Mouse (Mus musculus) cerebellum, adult 8-10 months (tissue): ENCODE measurements at regions not wholly inside any gene's neighbourhood (a gene's known extent, or its start where the extent isn't known, plus 50 kb on each side); places are given as distances from the start of the nearest gene placed in this dataset.

ENCODE experiments used
- DNase-seq: peaks from one replicate; pipeline ENCODE4 v3.0.0; 2022

DNA sequence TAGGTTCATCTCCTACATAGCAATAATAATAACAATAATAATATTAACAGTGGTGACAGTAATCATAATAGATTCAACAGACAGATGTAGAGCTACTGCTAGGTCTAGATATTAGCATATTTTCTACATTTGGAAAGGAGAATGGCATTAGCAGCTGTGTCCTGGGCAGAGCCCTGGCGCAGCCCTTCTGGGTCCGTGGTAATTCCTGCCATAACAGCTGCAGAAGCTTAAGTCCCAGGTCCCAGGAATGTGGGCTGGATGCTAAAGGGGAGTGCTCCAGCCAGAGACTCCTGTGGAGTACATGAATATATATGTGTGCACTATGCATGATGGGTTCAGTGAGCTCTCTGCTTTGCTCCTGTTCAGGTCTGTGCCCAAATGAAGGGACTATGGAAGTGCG is 262.7 kb upstream of the Hs6st1 start:
- DNase-seq = no peak

DNA sequence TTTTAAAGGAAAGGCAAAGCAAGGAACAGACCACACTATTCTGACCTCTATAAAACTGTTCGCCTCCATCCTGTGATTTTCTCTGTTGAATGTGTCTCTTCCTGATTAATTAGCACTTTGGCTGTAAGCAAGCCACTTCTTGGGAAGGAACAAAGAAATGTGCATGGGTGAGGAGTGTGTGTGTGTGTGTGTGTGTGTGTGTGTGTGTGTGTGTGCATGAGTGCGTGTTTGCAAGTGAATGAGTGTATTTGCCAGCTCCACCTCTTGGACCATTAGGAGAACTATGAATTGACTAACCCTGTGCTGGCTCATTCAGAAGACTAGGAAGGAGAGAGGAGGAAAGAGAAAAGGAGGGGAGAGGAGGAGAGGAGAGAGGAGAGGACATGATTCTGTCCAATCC is 261.9 kb upstream of the Hs6st1 start:
- DNase-seq = no peak

DNA sequence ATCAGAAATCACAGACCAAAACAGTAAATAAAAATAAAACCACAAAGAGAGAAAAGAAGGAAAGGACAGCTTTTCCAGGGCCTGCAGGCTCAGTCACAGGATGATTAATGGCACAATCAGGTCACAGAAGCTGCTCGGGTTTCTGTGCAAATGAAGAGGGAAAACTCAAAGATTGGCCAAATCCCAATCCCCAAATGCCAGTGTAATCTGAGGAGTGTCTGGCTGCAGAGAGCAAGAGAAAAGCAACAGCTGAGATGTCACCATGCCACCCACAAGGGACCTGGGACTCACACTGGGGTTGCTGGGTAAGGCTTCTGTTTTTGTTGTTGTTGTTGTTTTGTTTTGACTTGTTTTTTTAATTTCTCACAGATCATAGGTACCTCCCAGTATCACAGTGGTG is 261.5 kb upstream of the Hs6st1 start:
- no peak for DNase-seq

DNA sequence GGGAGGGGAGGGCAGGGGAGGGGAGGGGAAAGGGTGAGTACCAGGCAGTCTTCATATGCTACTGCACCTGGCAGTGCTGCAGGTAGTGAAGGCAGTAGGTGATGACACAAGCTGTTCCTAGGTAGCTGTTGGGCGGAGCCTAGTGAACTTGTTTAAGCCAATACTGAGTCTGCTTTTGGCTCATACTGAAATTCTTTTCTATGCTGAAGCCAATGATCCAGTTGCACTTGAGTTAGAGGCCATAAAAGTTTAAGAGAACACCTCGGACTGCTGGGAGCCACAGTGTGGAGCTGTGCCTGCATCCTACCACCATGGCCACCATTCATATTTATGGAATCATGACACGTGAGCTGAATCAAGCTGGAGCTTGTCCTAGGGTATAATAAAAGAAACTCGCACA is 259.3 kb upstream of the Hs6st1 start:
- DNase-seq = no peak

DNA sequence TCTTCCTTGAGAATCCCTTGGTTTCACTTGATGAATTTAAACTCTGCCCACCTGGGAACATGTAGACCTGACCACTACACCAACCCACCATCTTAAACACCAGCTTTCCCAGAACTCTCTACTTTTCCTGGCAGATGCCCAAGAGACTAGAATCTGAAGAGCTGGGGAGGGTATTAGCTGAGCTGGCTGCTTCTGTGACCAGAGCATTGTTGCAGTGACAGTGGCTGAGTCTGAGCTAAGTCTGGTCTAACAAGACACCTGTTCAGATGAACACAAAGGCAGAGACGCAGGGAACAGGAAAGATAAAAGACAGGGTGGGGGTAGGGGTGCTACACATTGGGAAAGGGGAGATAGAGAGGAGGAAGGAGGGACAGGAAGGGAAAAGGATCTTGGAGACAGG is 258.9 kb upstream of the Hs6st1 start:
- no peak for DNase-seq

DNA sequence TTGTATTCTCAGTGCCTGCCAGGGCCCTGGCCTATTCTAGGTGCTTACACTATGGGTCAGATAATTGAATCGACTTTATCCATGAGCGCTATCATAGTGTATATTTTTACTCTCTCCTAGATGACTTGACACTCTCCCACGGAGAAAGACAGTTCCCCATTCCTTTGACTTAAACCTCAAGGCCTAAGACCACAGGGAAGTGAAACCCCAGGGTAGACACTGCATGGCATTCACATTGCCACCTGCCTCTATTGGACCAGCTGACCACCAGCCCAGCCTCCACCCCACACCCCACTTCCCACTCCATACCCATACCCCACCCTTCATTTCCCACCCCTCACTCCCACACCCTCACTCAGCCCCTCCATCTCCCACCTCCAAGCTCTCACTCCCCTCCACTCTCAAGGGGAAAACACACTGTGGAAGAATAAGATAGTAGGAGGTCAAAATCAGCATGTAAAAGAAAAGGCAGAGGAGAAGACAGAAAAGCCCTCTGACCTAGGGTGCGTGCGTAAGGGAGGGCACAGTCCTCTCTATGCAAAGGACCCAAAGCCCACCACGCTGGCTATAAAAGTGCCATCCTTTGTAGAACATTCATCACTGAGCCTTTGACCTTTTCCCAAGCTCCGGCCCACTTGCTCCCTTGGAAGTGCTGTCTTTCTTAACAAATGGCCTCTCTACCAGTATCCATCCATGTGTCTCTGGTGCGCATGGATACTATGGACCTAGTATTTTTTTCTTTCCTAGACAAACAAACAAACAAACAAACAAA is 257.4 kb upstream of the Hs6st1 start:
- DNase-seq = no peak

DNA sequence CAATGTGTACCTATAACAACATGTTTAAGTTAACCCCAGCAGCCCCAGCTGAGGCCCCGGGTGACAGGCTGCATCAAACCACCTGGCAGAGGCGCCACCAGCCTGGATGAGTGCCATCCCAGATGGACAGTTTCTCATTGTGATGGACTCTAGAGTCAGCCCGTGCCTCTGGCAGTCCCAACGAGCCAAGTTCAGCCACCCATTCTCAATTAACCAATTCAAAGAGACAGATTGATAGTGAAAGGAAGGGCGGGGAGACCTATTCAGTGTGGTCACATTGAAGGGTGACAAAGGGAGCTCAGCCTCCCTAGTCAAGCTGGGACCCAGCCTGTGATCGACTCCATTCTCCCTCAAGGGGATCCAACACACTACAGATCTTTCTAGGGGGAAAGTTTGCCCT is 256.8 kb upstream of the Hs6st1 start:
- peak; percentile 22 for DNase-seq

DNA sequence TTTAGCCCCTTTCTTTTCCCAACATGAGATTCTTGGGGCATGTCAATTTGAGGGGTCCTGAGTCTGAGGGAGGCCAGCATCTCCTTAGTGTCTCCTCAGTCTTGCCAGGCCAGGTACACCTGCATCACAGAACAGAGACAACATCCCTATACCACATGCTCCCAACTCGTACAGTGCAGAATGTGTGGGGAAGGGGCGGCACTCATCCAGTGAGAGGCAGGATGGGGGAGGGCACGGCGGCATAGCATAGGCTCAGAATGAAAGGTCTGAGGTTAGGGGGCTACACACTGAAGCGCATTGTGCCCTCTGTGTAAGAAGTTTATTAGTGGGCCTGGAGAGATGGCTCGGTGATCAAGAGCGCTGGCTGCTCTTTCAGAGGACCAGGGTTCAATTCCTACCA is 256.4 kb upstream of the Hs6st1 start:
- no peak for DNase-seq

DNA sequence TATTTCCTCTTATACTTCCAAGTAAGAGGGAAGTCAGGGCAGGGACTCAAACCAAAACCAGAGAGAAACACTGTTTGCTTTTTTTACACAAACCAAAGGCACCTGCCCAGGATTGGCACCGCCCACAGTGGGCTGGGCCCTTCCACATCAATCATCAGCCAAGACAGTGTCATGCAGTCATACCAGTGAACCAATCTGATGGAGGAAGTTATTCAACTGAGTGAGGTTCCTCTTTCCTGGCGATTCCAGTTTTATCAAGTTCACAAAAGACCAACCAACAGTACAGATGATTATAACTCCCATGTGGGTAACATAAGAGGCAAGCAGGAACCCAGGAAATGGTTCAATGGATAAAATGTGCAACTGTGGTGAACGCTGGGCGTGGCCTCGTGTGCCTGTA is 254.6 kb upstream of the Hs6st1 start:
- no peak for DNase-seq

DNA sequence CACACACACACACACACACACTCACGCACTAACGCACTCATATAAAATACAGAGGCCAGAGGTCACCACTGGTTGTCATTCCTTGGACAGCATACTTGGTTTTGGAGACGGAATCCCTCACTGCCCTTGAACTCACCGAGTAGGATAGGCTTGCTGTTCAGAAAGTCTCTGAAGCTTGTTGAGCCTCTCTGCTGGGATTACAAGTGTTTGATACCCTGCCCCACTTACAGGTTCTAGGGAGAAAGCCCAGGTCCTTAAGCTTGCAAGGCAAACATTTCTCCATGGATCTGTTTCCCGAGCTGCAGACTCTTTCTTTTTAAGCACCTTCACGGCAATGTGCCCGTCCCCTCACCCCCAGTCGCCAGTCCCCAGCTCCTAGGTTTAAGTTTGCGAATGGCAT is 254.0 kb upstream of the Hs6st1 start:
- no peak for DNase-seq

DNA sequence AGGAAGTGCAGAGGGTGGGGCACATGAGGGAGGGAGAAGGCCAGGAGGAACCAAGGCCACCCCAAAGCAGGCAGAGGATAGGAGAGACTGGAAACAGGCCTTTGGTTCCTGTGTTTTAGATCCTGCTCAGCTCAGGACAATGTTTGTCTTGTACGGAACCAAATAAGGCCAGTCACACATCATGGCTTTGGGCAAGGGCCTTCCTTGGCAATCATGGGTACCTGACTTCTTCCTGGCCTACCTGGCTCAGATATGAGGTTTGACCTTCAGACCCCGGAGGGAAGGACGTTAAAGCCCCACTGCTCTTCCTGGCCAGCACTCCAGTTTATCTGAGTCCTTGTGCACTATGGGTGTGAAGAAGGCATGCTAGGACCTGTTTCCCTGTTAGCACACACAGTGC is 253.4 kb upstream of the Hs6st1 start:
- no peak for DNase-seq

DNA sequence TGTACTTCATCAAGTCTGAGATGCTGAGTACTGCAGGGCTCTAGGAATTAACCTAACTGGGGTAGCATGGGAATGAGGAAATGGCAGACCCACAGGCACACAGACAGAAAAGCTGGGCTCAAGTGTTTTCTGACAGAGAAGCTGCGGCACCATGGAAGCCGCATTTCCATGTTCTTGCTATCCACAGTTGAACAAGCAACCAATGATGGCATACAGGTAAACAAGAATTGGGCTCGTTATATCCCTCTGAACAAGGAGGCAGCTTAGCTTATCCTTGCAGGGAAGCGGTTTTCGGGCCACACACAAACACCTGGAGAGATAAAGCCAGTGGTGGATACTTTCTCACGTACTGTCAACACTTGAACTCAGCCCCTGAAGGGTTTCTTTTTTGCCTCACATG is 246.4 kb upstream of the Hs6st1 start:
- DNase-seq = no peak

DNA sequence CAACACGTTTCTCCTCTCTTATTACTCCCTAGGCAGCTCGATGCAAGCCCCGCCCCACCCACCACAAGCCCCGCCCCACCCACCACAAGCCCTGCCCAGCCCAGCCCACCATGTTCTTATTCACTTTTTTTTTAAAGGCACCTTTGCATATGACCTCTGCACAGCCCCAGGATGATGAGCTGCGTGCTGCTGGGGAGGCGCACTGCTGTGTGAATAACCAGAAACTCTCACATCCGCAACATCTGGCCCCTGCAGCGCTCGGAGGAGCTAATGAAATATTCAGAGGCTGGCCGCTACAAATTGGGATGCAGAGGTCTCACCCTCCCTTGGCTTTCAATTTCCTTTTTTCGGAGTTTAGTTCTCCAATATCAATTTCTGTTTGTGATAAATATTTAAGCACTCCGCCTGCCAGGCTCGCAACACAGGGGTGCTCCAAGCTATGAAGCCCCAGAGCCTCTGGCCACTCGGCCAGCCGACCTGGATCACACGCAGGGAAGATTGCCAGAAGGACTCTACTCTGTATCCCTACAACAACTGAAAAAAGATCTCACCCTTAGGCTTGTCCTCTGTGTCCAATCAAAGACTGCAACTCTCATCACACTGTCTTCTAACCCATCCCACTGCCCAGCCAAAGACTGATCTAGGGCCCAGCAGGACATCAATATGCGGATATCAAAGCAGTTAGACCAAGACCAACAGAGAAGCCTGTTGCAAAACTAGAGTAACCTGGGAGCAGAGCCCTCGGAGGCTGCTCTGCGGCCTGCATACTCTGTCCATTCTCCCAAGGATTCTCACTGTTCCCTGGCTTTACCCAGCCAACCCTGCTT is 245.6 kb upstream of the Hs6st1 start:
- DNase-seq = no peak

DNA sequence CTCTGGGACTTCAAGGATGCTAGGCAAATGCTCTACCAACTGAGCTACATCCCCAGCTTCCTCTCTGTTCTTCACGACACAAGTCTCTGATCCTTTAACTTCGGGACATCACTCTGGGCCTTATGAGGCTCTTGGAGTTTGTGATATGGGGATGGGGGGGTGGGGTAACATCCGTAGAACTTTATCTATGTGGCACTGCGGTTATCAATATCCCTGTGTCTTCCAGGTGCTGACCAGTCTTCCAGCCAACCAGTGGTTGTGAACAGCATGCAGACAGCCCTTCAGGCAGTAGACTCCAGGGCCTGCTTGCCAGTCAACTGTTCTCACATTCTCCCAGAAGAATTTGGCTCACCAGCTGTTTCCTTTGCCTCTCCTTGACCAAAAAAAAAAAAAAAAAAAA is 244.7 kb upstream of the Hs6st1 start:
- no peak for DNase-seq

DNA sequence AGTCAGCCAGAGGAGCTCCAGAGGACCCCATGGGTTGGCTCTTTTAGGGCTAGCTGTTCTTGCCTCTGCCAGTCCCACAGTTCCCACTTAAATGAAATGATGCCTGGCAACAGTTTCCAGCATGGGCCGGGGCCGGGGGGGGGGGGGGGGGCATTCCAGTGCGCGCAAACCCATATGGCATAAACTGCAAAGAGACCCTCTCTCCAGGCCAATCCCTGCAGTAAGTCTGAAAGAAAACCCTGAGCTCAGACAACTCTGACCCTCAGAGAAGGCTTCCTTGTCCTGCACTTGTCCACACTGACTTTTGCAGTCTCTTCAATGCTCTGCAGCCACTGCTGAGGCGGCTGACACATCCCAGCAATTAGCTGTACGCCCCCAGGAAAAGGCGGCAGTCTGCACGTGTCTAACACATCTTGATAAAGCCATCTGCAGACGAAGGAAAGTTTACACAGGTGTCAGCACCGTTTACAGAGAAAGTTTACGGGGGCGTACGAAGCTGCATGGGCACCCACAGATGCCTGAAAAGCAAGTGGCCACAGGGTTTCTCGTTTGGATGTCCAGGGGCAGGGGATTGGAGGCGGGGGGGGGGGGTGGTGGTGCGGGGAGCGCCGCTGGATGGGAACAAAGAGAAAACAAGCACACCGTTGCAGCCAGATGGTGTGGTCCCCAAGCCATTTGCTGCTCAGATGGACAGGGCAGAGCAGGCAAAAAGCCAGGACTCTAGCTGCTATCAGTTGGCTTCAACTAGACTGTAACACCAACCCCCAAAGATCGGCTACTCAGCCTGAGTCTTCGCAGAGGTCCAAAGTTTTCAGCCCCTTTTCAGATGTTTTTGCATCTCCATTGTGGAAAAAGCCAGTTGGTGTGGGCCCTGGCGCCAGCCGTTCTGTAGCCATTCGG is 244.0 kb upstream of the Hs6st1 start:
- no peak for DNase-seq

DNA sequence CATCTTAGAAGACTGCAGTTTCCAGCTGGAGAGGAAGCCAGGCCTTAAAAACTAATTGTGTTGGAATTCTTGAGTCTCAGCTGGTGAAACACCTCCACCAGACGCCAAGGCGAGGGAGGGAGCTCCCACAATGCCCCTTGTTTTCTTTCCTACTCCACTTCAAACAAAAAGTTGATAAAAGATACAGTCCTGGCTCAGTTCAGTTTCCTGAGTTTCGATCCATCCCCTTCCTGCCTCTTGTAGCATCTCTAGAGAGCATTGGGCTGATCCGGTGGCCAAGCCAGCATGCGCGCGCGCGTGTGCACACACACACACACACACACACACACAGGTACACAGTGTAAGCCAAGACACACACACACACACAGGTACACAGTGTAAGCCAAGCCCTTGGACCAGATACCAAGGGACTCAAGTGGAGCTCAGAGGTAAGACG is 242.7 kb upstream of the Hs6st1 start:
- no peak for DNase-seq

DNA sequence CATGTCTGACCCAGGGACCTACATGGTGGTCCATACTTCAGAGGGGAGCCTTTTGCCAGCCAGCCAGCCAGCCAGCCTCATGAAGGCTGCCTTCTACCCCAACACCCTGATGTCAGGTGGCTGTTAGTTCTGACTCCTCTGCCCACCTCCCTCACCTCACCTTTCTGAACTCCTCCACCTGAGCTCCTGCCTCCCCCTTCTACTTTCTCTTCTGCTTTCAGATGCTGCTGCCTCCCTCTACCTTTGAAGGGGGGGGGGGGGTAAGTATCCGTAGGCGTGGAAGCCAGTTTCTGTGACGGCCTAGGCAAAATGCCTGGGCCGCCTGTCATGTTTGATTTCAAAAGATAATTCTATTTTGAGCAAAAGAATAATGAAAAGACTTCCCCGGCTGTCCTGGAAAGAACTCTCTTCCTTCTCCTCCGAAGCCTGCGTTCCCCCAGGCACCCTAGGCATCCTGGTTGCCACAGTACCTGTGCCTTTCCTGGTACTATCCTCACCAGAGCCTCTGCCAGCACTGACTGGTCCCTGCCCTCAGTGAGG is 241.6 kb upstream of the Hs6st1 start:
- no peak for DNase-seq

DNA sequence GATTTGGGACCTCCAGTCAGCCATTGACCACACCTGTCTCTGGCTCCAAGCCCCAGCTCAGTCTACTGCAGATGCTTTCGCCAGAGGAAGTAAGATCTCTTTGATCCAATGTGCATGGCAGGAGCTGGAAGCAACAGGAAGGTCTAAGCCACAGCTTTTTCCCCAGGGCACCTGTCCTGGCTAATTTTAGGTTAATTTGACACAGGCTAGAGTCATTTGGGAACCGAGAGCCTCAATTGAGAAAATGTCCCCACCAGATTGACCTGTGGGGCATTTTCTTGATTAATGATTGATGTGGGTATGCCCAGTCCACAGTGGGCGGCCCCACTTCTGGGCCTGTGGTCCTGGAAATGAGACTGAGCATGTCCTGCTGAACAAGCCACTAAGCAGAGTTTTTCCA is 240.7 kb upstream of the Hs6st1 start:
- no peak for DNase-seq

DNA sequence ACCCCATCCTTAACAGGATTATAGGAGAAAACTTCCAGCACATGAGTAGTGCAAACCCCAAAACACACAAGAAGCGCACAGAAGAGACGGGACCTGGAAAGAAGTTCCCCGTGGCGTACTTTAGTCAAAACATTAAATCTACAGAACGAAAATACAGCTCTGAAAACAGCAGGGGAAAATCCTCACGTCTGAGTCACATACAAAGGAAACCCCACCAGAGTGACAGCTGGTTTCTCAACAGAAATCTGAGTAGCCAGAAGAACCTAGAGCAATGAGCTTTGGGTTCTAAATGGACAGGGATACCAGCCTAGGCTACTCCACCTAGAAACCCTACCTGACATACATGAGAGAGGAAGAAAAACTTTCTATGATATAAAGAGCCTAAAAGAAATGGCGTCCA is 234.0 kb upstream of the Hs6st1 start:
- no peak for DNase-seq

DNA sequence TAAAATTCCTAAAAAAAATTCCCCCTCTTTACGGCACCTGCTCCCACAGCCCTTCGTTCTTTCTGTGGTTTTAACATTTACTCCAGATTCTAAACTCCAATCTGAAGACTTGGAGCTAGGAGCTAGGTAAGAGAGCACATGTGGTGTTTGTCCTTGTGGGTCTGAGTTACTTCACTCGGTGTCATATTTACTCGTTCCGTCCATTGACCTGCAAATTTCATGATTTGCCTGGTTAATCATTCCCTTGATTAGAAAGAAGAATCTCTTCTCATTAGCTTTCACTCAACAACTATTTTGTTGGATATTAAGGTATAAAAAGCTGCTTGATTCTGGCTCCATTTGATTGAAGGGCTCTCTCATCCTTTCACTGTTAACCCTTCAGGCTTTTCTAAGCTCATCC is 231.6 kb upstream of the Hs6st1 start:
- DNase-seq = no peak

DNA sequence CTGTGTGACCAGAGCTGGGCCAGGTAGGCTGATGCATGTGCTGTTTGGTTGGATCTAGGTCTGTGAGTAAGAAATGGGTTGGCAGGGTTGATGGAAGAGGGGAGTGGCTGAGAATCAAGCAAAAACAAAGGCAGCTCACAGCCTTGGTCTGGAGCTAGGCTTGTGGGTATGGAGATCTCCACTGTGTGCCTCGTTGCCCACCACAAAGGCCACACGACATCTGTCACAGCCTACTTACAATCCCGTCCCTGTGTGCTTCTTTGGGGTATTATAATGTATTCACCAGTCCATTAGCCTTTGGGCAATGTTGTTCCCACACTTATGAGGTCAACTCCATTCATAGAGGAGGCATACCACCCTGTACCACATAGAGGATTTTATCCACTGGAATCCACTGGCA is 229.6 kb upstream of the Hs6st1 start:
- no peak for DNase-seq

DNA sequence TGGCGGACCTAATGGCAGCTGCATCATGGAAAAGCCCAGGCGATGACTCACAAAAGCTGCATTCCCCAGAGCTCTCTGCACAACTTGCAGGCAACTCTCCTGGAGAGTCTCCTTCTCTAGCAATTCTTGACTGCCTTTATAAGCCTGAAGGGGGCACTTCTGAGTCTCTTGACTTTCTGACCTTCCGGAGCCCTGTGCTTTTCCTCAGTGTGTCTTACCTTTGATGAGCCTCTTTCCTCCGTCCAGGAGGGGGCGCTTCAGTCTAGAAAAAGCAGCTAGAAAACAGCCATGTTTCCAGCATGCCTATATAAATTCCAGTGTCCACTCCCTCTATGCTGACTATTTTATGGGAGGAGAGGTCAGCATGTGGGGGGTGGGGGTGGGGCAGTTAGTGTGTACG is 228.8 kb upstream of the Hs6st1 start:
- DNase-seq = peak; percentile 12

DNA sequence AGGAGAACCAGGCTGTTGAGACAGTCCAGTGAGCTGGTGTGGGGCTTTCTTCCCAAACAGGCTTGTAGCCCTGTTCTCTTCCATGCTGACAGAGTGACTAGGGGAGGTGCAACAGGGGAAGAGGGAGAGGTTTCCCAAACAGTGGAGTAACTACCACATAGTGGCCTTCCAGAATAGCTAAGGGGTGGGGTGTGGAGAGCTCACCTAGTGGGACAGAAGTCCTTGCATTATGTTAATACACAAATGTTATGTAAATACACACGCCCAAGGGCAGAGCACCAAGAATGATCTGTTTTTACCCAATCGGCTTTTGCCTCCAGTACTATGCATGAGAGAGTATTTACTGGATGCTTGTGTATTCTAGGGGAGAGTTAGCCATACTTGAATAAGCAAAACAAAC is 226.6 kb upstream of the Hs6st1 start:
- DNase-seq = no peak
